In the genomic region with DNA sequence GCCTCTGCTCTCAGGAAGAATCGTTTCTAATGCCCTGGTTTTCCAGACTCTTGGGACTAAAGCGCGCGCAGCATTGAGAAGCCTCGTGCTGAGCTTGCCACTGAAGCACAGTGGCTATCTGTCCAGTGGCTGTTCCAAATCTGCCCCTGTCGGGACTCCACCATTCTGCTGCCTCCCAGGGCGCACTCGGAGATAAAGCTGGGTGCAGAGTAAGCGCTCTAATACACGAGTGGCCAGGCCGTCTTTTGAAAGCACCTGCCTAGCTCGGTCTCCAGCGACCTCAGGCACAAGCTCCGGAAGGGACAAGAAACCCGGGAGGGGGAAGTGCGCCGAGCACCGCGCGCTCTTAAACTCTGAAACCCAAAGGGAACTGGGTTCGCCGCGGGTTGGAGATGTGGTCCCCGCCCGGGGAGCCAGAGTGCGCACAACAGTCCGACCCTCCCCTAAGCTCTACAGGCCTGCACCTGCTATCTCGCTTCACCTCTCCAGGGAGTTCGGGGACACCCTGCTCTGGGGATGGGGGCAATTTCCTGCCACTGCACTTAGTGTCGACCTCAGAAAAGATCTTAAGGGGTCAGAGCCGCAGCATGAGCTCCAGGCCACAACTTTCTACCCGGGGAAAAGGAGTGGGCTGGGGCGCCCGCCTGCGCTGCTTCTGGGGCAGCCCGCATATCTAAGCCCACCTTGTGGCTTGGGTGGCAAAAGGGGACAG, we compare ENCODE assay signal across 8 mouse cellular contexts. TPM values are rescaled to one million over a fixed set of nuclear protein-coding genes. Genes with fewer than 3 reads are reported as not detected.
DNase-seq lines count a peak whose midpoint lies in the region; ATAC-seq and TF ChIP-seq lines count a peak whose summit lies in the region.

No protein-coding gene starts in this region.

- DNase-seq in gastrocnemius, adult 18-20 months (ENCODE audit: low spot score), result peak; percentile 32
- no peak for DNase-seq in gastrocnemius, adult 8-10 months (ENCODE audit: low spot score in 2 of 2)
- DNase-seq in NIH3T3 (ENCODE audit: low read depth), result peak; percentile 38
- peak; percentile 51 for DNase-seq in forebrain, embryonic 10.5 days (ENCODE audit: extremely low spot score, low spot score)
- DNase-seq in hindbrain, embryonic 14.5 days (ENCODE audit: low spot score), result no peak
- no peak for DNase-seq in liver, embryonic 11.5 days (ENCODE audit: low spot score)
- peak; percentile 34 for DNase-seq in stomach, postnatal 0 days (ENCODE audit: low spot score)

- peak overlapping the region; percentile 91 for H3K27ac ChIP-seq in forebrain, embryonic 10.5 days
- H3K27ac ChIP-seq in hindbrain, embryonic 14.5 days, result peak overlapping the region; percentile 73
- no peak overlapping the region for H3K27ac ChIP-seq in liver, embryonic 11.5 days (ENCODE audit: low read depth, low read length)
- H3K27ac ChIP-seq in midbrain, embryonic 16.5 days (ENCODE audit: low read length), result peak overlapping the region; percentile 88
- H3K27ac ChIP-seq in stomach, postnatal 0 days (replicated peaks), result peak overlapping the region; percentile 74

- TF ChIP-seq EP300 in stomach, postnatal 0 days (optimal IDR thresholded peaks at IDR 0.05), result no peak

- H3K27me3 ChIP-seq in forebrain, embryonic 10.5 days (ENCODE audit: poor library complexity, severe bottlenecking), result peaks cover 49% of the 10 kb centered on the region
- no peaks in the 10 kb centered on the region for H3K27me3 ChIP-seq in hindbrain, embryonic 14.5 days (ENCODE audit: control insufficient read depth, insufficient read depth, low read length)
- peaks cover 30% of the 10 kb centered on the region for H3K27me3 ChIP-seq in liver, embryonic 11.5 days (replicated peaks; ENCODE audit: control insufficient read depth, insufficient read depth, low read length)
- H3K27me3 ChIP-seq in midbrain, embryonic 16.5 days (ENCODE audit: control insufficient read depth, insufficient read depth, low read depth, low read length), result no peaks in the 10 kb centered on the region
- H3K27me3 ChIP-seq in stomach, postnatal 0 days (ENCODE audit: control insufficient read depth, insufficient read depth, low read length), result no peaks in the 10 kb centered on the region

- H3K4me2 ChIP-seq in hindbrain, embryonic 14.5 days (replicated peaks), result peak overlapping the region; percentile 75
- H3K4me2 ChIP-seq in liver, embryonic 11.5 days, result peak overlapping the region; percentile 99
- peak overlapping the region; percentile 87 for H3K4me2 ChIP-seq in midbrain, embryonic 16.5 days (ENCODE audit: low read length)
- peak overlapping the region; percentile 80 for H3K4me2 ChIP-seq in stomach, postnatal 0 days (replicated peaks; ENCODE audit: low read depth)

- ATAC-seq in hindbrain, embryonic 14.5 days (ENCODE audit: low FRiP score), result peak; percentile 13
- peak; percentile 25 for ATAC-seq in liver, embryonic 11.5 days (replicated peaks; ENCODE audit: low FRiP score)
- peak; percentile 43 for ATAC-seq in midbrain, embryonic 16.5 days
- ATAC-seq in stomach, postnatal 0 days (ENCODE audit: low FRiP score, low TSS enrichment), result peak; percentile 32; the same call in 1 of the 2 replicates

- peaks cover 14% of the 10 kb centered on the region; the same call in 1 of the 2 replicates for H3K36me3 ChIP-seq in forebrain, embryonic 10.5 days (replicated peaks)
- no peaks in the 10 kb centered on the region for H3K36me3 ChIP-seq in hindbrain, embryonic 14.5 days (replicated peaks; ENCODE audit: control insufficient read depth, insufficient read depth)
- no peaks in the 10 kb centered on the region for H3K36me3 ChIP-seq in liver, embryonic 11.5 days (ENCODE audit: control insufficient read depth, insufficient read depth, low read length)
- no peaks in the 10 kb centered on the region for H3K36me3 ChIP-seq in midbrain, embryonic 16.5 days (ENCODE audit: control insufficient read depth, insufficient read depth, low read length)
- H3K36me3 ChIP-seq in stomach, postnatal 0 days (ENCODE audit: control insufficient read depth, insufficient read depth, low read length), result no peaks in the 10 kb centered on the region

- H3K4me3 ChIP-seq in forebrain, embryonic 10.5 days, result peak overlapping the region; percentile 75
- H3K4me3 ChIP-seq in hindbrain, embryonic 14.5 days (replicated peaks; ENCODE audit: low read length), result peak overlapping the region; percentile 58
- peak overlapping the region; percentile 67 for H3K4me3 ChIP-seq in liver, embryonic 11.5 days (ENCODE audit: low read depth, low read length)
- peak overlapping the region; percentile 53 for H3K4me3 ChIP-seq in midbrain, embryonic 16.5 days (ENCODE audit: low read depth, low read length)
- H3K4me3 ChIP-seq in stomach, postnatal 0 days (ENCODE audit: low read depth, low read length), result peak overlapping the region; percentile 55

- TF ChIP-seq CTCF in stomach, postnatal 0 days (IDR thresholded peaks at IDR 0.05; ENCODE audit: low read depth), result no peak

- peaks cover 57% of the 10 kb centered on the region for H3K4me1 ChIP-seq in forebrain, embryonic 10.5 days
- H3K4me1 ChIP-seq in hindbrain, embryonic 14.5 days (replicated peaks; ENCODE audit: control insufficient read depth, insufficient read depth, low read length), result peaks cover 30% of the 10 kb centered on the region
- peaks cover 18% of the 10 kb centered on the region for H3K4me1 ChIP-seq in liver, embryonic 11.5 days (replicated peaks; ENCODE audit: control insufficient read depth, insufficient read depth, low read length)
- H3K4me1 ChIP-seq in midbrain, embryonic 16.5 days (ENCODE audit: control insufficient read depth, insufficient read depth, low read length), result peaks cover 22% of the 10 kb centered on the region
- 0 out of 2 replicates have a peak, but pooled peaks cover 3% of the 10 kb centered on the region for H3K4me1 ChIP-seq in stomach, postnatal 0 days (replicated peaks; ENCODE audit: control insufficient read depth, insufficient read depth)

- H3K9ac ChIP-seq in hindbrain, embryonic 14.5 days, result peak overlapping the region; percentile 80
- peak overlapping the region; percentile 62 for H3K9ac ChIP-seq in liver, embryonic 11.5 days (ENCODE audit: low read depth, low read length)
- H3K9ac ChIP-seq in midbrain, embryonic 16.5 days (ENCODE audit: low read depth, low read length), result peak overlapping the region; percentile 79
- H3K9ac ChIP-seq in stomach, postnatal 0 days (ENCODE audit: low read length), result peak overlapping the region; percentile 69

- H3K9me3 ChIP-seq in forebrain, embryonic 10.5 days, result no peaks in the 10 kb centered on the region
- H3K9me3 ChIP-seq in hindbrain, embryonic 14.5 days (ENCODE audit: control insufficient read depth, low read length), result no peaks in the 10 kb centered on the region
- no peaks in the 10 kb centered on the region for H3K9me3 ChIP-seq in liver, embryonic 11.5 days (ENCODE audit: control insufficient read depth, low read length)
- H3K9me3 ChIP-seq in midbrain, embryonic 16.5 days (replicated peaks; ENCODE audit: control insufficient read depth, low read length, poor library complexity, severe bottlenecking), result no peaks in the 10 kb centered on the region
- H3K9me3 ChIP-seq in stomach, postnatal 0 days (ENCODE audit: control insufficient read depth, low read length), result no peaks in the 10 kb centered on the region

- under 1% methylated on average over 36 of the region's 36 CpGs for WGBS in forebrain, embryonic 10.5 days
- WGBS in hindbrain, embryonic 14.5 days, result under 1% methylated on average over 36 of the region's 36 CpGs
- WGBS in liver, embryonic 11.5 days, result under 1% methylated on average over 36 of the region's 36 CpGs
- WGBS in midbrain, embryonic 16.5 days, result under 1% methylated on average over 36 of the region's 36 CpGs
- WGBS in stomach, postnatal 0 days, result 2% methylated on average over 36 of the region's 36 CpGs

RNA-seq across cellular contexts. Expression of a gene that starts 1.0 kb away (rescaled TPM):
- total RNA-seq in gastrocnemius, adult 18-20 months (2021), result 1 to 10 TPM; 4.3 to 5.1 TPM
- 1 to 10 TPM; 1.3 to 4.1 (median 2.4) TPM for total RNA-seq in gastrocnemius, adult 8-10 months (2022)
- 23.5 and 24.8 TPM in 2 replicates for polyA plus RNA-seq in forebrain, embryonic 10.5 days (2016; fragmentation: Nextera tagmentation; extraction: Ambion mirVana)
- 28.2 and 29.0 TPM in 2 replicates for polyA plus RNA-seq in hindbrain, embryonic 14.5 days (2014; fragmentation: Nextera tagmentation; extraction: Ambion mirVana)
- 4.9 and 6.2 TPM in 2 replicates for polyA plus RNA-seq in liver, embryonic 11.5 days (2014; fragmentation: Nextera tagmentation; extraction: Ambion mirVana)
- 24.2 and 28.9 TPM in 2 replicates for polyA plus RNA-seq in midbrain, embryonic 16.5 days (2015; fragmentation: Nextera tagmentation; extraction: Ambion mirVana)
- polyA plus RNA-seq in stomach, postnatal 0 days (2015; fragmentation: Nextera tagmentation; extraction: Ambion mirVana), result 4.6 and 4.8 TPM in 2 replicates

Comparison
In these comparisons a context has a peak if more than half of its experiments do, and no peak if none do; other contexts are left out.
1. DNase-seq: peak in gastrocnemius, adult 18-20 months (single experiment), NIH3T3 (single experiment), forebrain, embryonic 10.5 days (single experiment) and stomach, postnatal 0 days (single experiment); none in gastrocnemius, adult 8-10 months (0 of 2), hindbrain, embryonic 14.5 days (single experiment) and liver, embryonic 11.5 days (single experiment).
2. Peak in every context shown above with its lines, with median percentiles within 50 percentile points of each other: H3K4me3 ChIP-seq, ATAC-seq, H3K4me2 ChIP-seq and H3K9ac ChIP-seq.